Mouse (Mus musculus) gastrocnemius, postnatal 4 days (tissue): ENCODE measurements around the gene Olfr615. TPM values are rescaled to one million over a fixed set of nuclear protein-coding genes. Genes with fewer than 3 reads are reported as not detected.
"Not testable (repeated sequence)": the region's sequence is repeated elsewhere in the genome, so short reads cannot be mapped to it uniquely, and the experiment has no call there.

Experiments
- DNase-seq, 2 experiments: peaks; one replicate each; pipeline ENCODE4 v3.0.0; 2021 to 2022; ENCODE audit warnings: low spot score in 2 of 2, mixed read lengths in 2 of 2
- long read RNA-seq, 2 experiments: library from polyadenylated mRNA; stranded (forward); transcript quantifications; one replicate each; pipeline ENCODE4 v2.0.0; 2021
- microRNA-seq: library from miRNA; unstranded; fragments of <30 nt; microRNA quantifications from one replicate; pipeline ENCODE4 v1.2.0, GENCODE M21; 2021
- total RNA-seq, 2 experiments: library from RNA; stranded (reverse); gene quantifications; 2 replicates each; pipeline ENCODE4 v1.2.3; 2021

Olfr615 gene
- total RNA-seq = not detected
- long read RNA-seq, experiment 1 = 0 reads
- long read RNA-seq, experiment 2 = 0 reads

DNA sequence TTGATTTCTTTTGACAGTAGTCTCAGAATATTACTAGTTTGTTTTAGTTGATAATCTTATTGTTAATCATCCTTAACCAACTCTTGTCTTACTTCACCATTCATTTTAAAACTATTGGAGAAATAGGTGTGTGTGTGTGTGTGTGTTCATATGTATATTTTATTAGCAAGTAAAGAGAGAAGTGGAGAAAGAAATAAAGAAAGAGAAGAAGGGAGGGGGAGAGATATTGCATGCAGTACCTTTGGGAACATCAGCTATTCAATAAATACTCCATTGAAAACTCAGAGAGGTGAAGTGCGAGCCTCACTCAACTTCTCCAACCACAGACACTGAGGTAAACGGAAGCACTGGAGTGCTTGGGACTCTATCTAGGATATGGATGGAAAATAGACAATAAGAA lies at the start of gene Olfr615:
Gene Olfr615 (plus strand): TSS at position 301 of the 400 bp plus-strand sequence.
- DNase-seq = no peak

DNA sequence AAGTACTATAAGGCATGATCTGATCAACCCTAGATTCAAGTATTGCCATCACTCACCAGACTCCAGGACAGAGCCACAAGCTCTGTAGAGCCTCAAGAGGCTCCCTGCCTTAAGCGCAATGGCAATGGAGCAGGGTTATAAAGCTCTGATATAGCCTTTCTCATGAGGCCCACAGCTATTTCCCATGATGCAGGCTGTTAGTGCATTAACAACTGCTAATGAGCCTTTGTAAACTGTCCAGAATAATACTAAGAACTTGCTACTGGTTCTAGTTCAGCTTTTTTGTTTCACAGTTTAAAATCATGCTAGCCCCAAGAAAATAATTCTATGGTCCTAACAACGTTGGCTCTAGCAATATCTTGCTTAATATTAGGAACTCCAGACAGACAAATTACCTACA lies 43.9 kb upstream of the Olfr615 start, which contains the start of gene Olfr610:
Gene Olfr610 (minus strand): TSS at position 101 of the 400 bp plus-strand sequence.
- no peak for DNase-seq

DNA sequence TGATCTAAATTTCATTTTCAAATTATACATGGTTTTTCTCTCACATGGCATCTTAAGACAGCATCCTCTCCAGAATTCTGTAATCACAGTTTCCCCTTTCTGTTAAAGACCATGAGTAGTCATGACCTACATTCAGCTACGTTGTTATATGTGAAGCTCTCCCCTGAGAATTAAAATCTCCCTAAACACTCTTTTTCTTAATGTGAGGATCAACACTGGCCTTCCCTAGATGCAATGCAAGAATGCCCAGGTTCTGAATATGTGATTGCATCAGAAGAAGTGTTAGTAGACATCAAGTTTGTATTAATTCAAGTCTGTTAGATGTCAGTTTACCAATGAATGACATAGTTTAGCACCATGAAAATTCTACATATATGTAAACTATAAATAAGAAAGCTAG lies 35.1 kb upstream of the Olfr615 start, which contains the start of gene Olfr611:
Gene Olfr611 (minus strand): TSS at position 101 of the 400 bp plus-strand sequence.
- not testable (repeated sequence) for DNase-seq

DNA sequence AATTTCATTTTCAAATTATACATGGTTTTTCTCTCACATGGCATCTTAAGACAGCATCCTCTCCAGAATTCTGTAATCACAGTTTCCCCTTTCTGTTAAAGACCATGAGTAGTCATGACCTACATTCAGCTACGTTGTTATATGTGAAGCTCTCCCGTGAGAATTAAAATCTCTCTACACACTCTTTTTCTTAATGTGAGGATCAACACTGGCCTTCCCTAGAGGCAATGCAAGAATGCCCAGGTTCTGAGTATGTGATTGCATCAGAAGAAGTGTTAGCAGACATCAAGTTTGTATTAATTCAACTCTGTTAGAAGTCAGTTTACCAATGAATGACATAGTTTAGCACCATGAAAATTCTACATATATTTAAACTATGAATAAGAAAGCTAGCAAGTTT lies 13.3 kb upstream of the Olfr615 start, which contains the start of gene Olfr612:
Gene Olfr612 (minus strand): TSS at position 101 of the 400 bp plus-strand sequence.
- DNase-seq = not testable (repeated sequence)

DNA sequence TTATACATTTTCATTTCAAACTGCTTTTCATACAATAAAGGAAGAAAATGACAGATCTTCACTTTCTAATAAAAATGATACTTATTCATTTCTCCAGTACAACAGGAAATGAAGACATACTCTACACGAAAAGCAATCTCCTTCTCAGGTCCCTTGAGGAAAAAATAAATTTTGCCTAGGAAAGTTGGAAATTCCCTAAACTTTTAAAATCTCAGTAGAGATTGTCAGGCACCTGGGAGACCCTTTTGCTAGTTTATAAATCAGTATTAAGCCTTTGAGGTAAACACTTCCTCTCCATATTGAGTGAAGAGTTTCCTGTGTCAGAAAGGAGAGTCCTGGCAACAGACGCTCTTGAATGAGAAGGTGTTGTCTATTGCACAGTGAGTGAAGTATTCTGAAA lies 8.1 kb upstream of the Olfr615 start, which contains the start of gene Olfr613:
Gene Olfr613 (plus strand): TSS at position 301 of the 400 bp plus-strand sequence.
- no peak for DNase-seq

DNA sequence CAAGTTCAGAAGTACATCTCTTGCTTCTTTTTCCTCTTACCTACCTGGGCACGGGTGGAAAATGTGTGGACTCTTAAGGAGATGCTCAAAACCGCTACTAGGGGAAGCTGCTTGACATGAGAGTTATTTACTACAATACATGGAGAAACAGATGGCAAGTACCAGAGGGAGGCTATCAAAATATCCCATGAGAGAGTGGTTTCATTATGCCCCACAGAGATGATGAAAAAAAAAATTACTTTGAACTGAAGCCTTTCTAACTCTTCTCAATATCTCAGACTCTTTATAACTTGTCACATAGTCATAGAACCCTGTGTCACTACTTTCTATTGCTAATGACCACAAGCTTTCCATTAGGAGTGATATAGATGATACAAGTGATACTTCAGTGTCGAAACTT lies 13.2 kb downstream of the Olfr615 start, which contains the start of gene Olfr616:
Gene Olfr616 (minus strand): TSS at position 101 of the 400 bp plus-strand sequence.
- no peak for DNase-seq

DNA sequence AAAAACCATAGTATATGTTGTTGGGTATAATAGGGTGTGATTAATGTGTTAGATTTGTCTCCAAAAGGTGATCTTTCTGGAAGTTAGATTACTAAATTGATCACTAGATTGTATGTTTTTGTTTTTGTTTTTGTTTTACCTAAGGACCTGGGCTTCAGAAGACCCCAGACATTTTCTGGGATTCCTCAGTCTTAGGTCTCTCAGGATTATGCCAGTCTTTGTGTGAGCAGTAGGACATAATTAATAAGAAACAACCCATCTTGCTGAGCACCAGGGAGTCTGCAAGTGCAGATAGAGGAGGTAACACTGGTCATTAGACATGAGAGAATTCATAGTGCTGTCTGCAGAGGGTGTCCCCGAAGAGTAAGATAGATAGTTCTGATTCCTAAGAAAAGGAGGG lies 16.9 kb downstream of the Olfr615 start, which contains the start of gene Olfr617:
Gene Olfr617 (plus strand): TSS at position 301 of the 400 bp plus-strand sequence.
- no peak for DNase-seq

DNA sequence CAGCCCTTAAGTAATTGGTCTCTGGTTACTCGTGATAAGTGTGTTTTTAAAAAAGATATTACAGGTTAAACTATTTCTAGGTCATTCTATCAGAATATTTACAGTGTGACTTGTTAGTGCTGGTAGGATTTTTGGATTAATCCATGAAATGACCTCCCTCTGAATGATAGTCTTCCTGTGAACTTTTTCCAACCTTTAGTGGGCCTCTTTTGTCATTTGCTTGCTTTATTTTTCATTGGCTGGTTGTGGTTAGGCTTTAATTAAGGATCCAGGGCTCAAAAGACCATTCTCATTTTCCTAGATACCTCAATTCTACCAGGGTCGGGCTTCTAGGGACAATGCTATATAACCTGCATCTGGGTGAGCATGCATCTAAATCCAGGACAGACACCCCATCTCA lies 33.9 kb downstream of the Olfr615 start, which contains the start of gene Olfr618:
Gene Olfr618 (plus strand): TSS at position 301 of the 400 bp plus-strand sequence.
- no peak for DNase-seq

DNA sequence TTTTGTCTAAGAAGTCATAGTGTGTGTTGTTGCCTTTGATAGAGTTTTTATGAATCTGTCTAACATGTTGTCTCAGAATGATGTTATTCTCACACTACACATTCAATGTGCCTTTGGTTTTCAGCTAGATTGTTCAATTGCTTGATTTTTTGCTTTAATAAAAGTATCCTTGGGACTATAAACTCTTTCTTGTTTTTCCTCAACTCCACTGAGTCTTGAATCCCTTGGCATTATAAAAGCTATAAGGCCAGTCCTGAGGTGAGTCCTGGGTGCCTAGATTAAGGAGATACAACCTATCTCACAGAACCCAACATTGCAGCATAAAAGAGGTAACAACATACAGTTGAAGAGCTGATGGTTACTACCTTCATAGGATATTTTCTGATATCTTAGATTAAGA lies 44.4 kb downstream of the Olfr615 start, which contains the start of gene Olfr619:
Gene Olfr619 (plus strand): TSS at position 301 of the 400 bp plus-strand sequence.
- no peak for DNase-seq

DNA sequence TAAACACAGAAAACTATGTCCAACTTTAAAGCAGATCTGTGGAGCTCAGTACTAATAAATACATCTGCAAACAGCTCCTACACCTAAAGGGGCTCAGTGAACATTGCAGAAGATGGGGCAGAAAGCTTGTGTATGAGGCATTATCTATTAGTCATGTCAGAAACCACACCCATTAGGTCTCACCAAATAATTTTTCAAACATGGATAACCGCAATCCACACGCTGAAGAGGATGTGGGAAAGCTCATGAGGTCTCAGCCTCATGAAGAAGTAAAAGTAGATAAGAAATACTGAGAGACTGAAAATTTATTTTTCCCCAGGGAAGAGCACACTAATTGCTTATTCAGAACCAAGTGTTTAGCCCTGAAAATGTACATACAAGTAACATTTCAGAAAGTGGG lies 51.5 kb downstream of the Olfr615 start:
- no peak for DNase-seq

DNA sequence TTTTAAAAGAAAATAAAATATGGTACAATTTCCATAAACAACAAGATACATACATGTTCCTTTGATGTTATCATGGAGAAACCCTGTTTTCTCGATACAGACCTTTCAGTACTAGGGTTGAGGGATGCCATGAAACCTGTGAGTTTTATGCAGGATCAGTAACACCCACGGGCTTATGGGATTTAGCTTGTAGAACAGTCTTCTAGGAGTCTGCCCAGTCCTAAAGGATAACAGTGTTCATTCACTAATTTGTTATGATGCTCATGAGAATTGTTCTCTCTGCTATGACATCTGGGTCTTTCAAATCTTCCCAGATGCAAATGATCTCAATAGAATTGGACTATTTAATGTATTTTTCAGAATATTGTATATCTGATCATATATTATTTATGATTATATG lies 56.6 kb downstream of the Olfr615 start, which contains the start of gene Olfr620:
Gene Olfr620 (minus strand): TSS at position 101 of the 400 bp plus-strand sequence.
- DNase-seq = no peak

Small RNA genes within 50 kb of the gene (microRNA-seq; reads per million reads assigned to microRNA genes)
- not detected for gene Gm26506

Other genes with a start within 250 kb of the Olfr615 start
- not detected for gene Olfr597, start 239.8 kb upstream of the Olfr615 start, total RNA-seq
- not detected for gene Olfr598, start 232.5 kb upstream of the Olfr615 start, total RNA-seq
- not detected for gene Olfr599, start 220.2 kb upstream of the Olfr615 start, total RNA-seq
- gene Olfr600, start 206.4 kb upstream of the Olfr615 start, total RNA-seq = not detected
- gene Olfr601, start 193.4 kb upstream of the Olfr615 start, total RNA-seq = not detected
- not detected for gene Olfr603, start 169.9 kb upstream of the Olfr615 start, total RNA-seq
- not detected for gene Usp17lc, start 141.0 kb upstream of the Olfr615 start, total RNA-seq
- not detected for gene Olfr605, start 110.6 kb upstream of the Olfr615 start, total RNA-seq
- gene Olfr606, start 107.0 kb upstream of the Olfr615 start, total RNA-seq = not detected
- not detected for gene Olfr607, start 91.9 kb upstream of the Olfr615 start, total RNA-seq
- gene Olfr608, start 86.2 kb upstream of the Olfr615 start, total RNA-seq = not detected
- gene Olfr609, start 58.0 kb upstream of the Olfr615 start, total RNA-seq = not detected
- not detected for gene Olfr610, start 44.0 kb upstream of the Olfr615 start, total RNA-seq
- not detected for gene Olfr611, start 35.2 kb upstream of the Olfr615 start, total RNA-seq
- not detected for gene Olfr612, start 13.4 kb upstream of the Olfr615 start, total RNA-seq
- not detected for gene Olfr613, start 8.0 kb upstream of the Olfr615 start, total RNA-seq
- gene Olfr616, start 13.1 kb downstream of the Olfr615 start, total RNA-seq = not detected
- not detected for gene Olfr617, start 17.0 kb downstream of the Olfr615 start, total RNA-seq
- not detected for gene Olfr618, start 34.0 kb downstream of the Olfr615 start, total RNA-seq
- gene Olfr619, start 44.5 kb downstream of the Olfr615 start, total RNA-seq = not detected
- not detected for gene Olfr620, start 56.5 kb downstream of the Olfr615 start, total RNA-seq
- gene Olfr622, start 86.6 kb downstream of the Olfr615 start, total RNA-seq = not detected
- gene Olfr623, start 107.6 kb downstream of the Olfr615 start, total RNA-seq = not detected
- not detected for gene Olfr624, start 115.1 kb downstream of the Olfr615 start, total RNA-seq
- not detected for gene Olfr625-ps1, start 126.6 kb downstream of the Olfr615 start, total RNA-seq
- not detected for gene Olfr243, start 158.6 kb downstream of the Olfr615 start, total RNA-seq
- not detected for gene Olfr628, start 174.3 kb downstream of the Olfr615 start, total RNA-seq
- gene Olfr629, start 188.9 kb downstream of the Olfr615 start, total RNA-seq = not detected
- not detected for gene Olfr630, start 201.3 kb downstream of the Olfr615 start, total RNA-seq
- gene Olfr69, start 215.5 kb downstream of the Olfr615 start, total RNA-seq = not detected
- gene Olfr68, start 223.6 kb downstream of the Olfr615 start, total RNA-seq = not detected
- gene Olfr67, start 235.7 kb downstream of the Olfr615 start, total RNA-seq = not detected